Mouse (Mus musculus): Measurements from ENCODE around the gene Ppp1r13l.

The Ppp1r13l gene

GRCm38 (mm10) chr7:19359299-19359891, at the start of gene Ppp1r13l, which contains the start of gene Cd3eap:
Gene Ppp1r13l (plus strand): TSS chr7:19359749.
Gene Cd3eap (minus strand): TSS chr7:19359483.
- peak; percentile 87 for DNase-seq (ENCODE audit: low spot score)

- peak; percentile 95 for DNase-seq (ENCODE audit: low spot score)
These were observed 49.5 kb upstream of the Ppp1r13l start, which contains the start of gene Fosb for GRCm38 (mm10) chr7:19309884-19310641. Gene Fosb (minus strand): TSS chr7:19310051.

GRCm38 (mm10) chr7:19311991-19312390, 47.6 kb upstream of the Ppp1r13l start:
- DNase-seq (ENCODE audit: low spot score) = no peak

GRCm38 (mm10) chr7:19314033-19314432, 45.5 kb upstream of the Ppp1r13l start:
- no peak for DNase-seq (ENCODE audit: low spot score)

GRCm38 (mm10) chr7:19316451-19317161, 42.9 kb upstream of the Ppp1r13l start:
- peak; percentile 65 for DNase-seq (ENCODE audit: low spot score)

- DNase-seq (ENCODE audit: low spot score) = no peak
These were observed 41.3 kb upstream of the Ppp1r13l start for GRCm38 (mm10) chr7:19318201-19318600.

- DNase-seq (ENCODE audit: low spot score) = no peak
These were observed 40.9 kb upstream of the Ppp1r13l start for GRCm38 (mm10) chr7:19318676-19319075.

GRCm38 (mm10) chr7:19319458-19319857, 40.1 kb upstream of the Ppp1r13l start:
- no peak for DNase-seq (ENCODE audit: low spot score)

GRCm38 (mm10) chr7:19319906-19320305, 39.6 kb upstream of the Ppp1r13l start:
- DNase-seq (ENCODE audit: low spot score) = peak; percentile 97

- DNase-seq (ENCODE audit: low spot score) = no peak
These were observed 38.9 kb upstream of the Ppp1r13l start for GRCm38 (mm10) chr7:19320637-19321036.

- no peak for DNase-seq (ENCODE audit: low spot score)
These were observed 38.1 kb upstream of the Ppp1r13l start for GRCm38 (mm10) chr7:19321464-19321863.

GRCm38 (mm10) chr7:19322489-19322888, 37.1 kb upstream of the Ppp1r13l start:
- DNase-seq (ENCODE audit: low spot score) = peak; percentile 83

GRCm38 (mm10) chr7:19324221-19324620, 35.3 kb upstream of the Ppp1r13l start:
- no peak for DNase-seq (ENCODE audit: low spot score)

GRCm38 (mm10) chr7:19325262-19326199, 34.0 kb upstream of the Ppp1r13l start:
- DNase-seq (ENCODE audit: low spot score) = no peak

- peak; percentile 89 for DNase-seq (ENCODE audit: low spot score)
These were observed 33.2 kb upstream of the Ppp1r13l start for GRCm38 (mm10) chr7:19326359-19326758.

- peak; percentile 90 for DNase-seq (ENCODE audit: low spot score)
These were observed 32.4 kb upstream of the Ppp1r13l start for GRCm38 (mm10) chr7:19327128-19327527.

GRCm38 (mm10) chr7:19327782-19328181, 31.8 kb upstream of the Ppp1r13l start:
- DNase-seq (ENCODE audit: low spot score) = no peak

- DNase-seq (ENCODE audit: low spot score) = no peak
These were observed 31.1 kb upstream of the Ppp1r13l start for GRCm38 (mm10) chr7:19328425-19328824.

GRCm38 (mm10) chr7:19331910-19332309, 27.6 kb upstream of the Ppp1r13l start:
- no peak for DNase-seq (ENCODE audit: low spot score)

GRCm38 (mm10) chr7:19332709-19333352, 26.7 kb upstream of the Ppp1r13l start:
- DNase-seq (ENCODE audit: low spot score) = peak; percentile 76

- DNase-seq (ENCODE audit: low spot score) = no peak
These were observed 24.0 kb upstream of the Ppp1r13l start for GRCm38 (mm10) chr7:19335583-19335982.
